Mouse (Mus musculus) midbrain, postnatal 0 days (tissue): ENCODE results near the gene Sec11a. TPM values are rescaled to one million over a fixed set of nuclear protein-coding genes. Genes with fewer than 3 reads are reported as not detected.

Experiments used
- ATAC-seq: fragments of 200-750 bp; cut with Nextera tagmentation; 2 replicates; pipeline ENCODE4 v1.8.0; 2017; ENCODE audit warnings: moderate number of reproducible peaks, mild to moderate bottlenecking, moderate TSS enrichment, moderate library complexity; ENCODE audit not compliant: low FRiP score
- DNase-seq: peaks from one replicate; pipeline ENCODE4 v3.0.0-alpha.2; 2015; ENCODE audit warnings: low spot score
- H3K27ac ChIP-seq: fragments of 300-500 bp; sonication (generic); 2 replicates; pipeline ENCODE4 v1.5.1; 2014; ENCODE audit warnings: low read depth, mild to moderate bottlenecking, low read length, mixed read lengths
- H3K27me3 ChIP-seq: fragments of 300-500 bp; sonication (generic); 2 replicates; pipeline ENCODE4 v1.6.1; 2014; ENCODE audit warnings: low read length, control low read depth, mixed read lengths; ENCODE audit not compliant: insufficient read depth
- H3K36me3 ChIP-seq: fragments of 300-500 bp; sonication (generic); 2 replicates; pipeline ENCODE4 v1.6.1; 2014; ENCODE audit warnings: low read length, control low read depth, mixed read lengths; ENCODE audit not compliant: insufficient read depth
- H3K4me1 ChIP-seq: fragments of 300-500 bp; sonication (generic); 2 replicates; pipeline ENCODE4 v1.6.1; 2014; ENCODE audit warnings: mild to moderate bottlenecking, control low read depth, antibody characterized with exemption, low read length, mixed read lengths; ENCODE audit not compliant: insufficient read depth
- H3K4me2 ChIP-seq: fragments of 300-500 bp; sonication (generic); 2 replicates; pipeline ENCODE4 v1.6.1; 2014; ENCODE audit warnings: low read depth, mild to moderate bottlenecking, low read length, mixed read lengths; ENCODE audit not compliant: poor library complexity, severe bottlenecking
- H3K4me3 ChIP-seq: fragments of 300-500 bp; sonication (generic); 2 replicates; pipeline ENCODE4 v1.5.1; 2014; ENCODE audit warnings: low read depth, mild to moderate bottlenecking, low read length, moderate library complexity
- H3K9ac ChIP-seq: fragments of 300-500 bp; sonication (generic); replicated peaks from 2 replicates; pipeline ENCODE4 v1.6.1; 2014; ENCODE audit warnings: mild to moderate bottlenecking, low read length, moderate library complexity, mixed read lengths; ENCODE audit not compliant: poor library complexity, severe bottlenecking
- H3K9me3 ChIP-seq: fragments of 300-500 bp; sonication (generic); 2 replicates; pipeline ENCODE4 v1.6.1; 2016; ENCODE audit warnings: low read length, control low read depth
- CTCF ChIP-seq: IDR thresholded peaks from 2 replicates; pipeline ENCODE4 v1.5.1; 2016; ENCODE audit warnings: antibody characterized with exemption, mild to moderate bottlenecking
- WGBS: fragments of 180-500 bp; shearing (Covaris S2); extraction: QIAGEN DNeasy Blood & Tissue Kit; methylation state at CpG from one replicate; pipeline ENCODE4 v1.1.7; 2014; 5-methylcytosine and 5-hydroxymethylcytosine counted together
- polyA plus RNA-seq: library from polyadenylated mRNA; unstranded; fragments of >200 nt; fragmentation: Nextera tagmentation; extraction: Ambion mirVana; gene quantifications from 2 replicates; pipeline ENCODE4 v1.2.1, GENCODE M21; 2015
- total RNA-seq: library from RNA; depleted of rRNA; stranded (reverse); fragments of >200 nt; gene quantifications from 2 replicates; pipeline ENCODE4 v1.2.3, GENCODE M21; 2014

The Sec11a gene
- total and polyA plus RNA-seq, 2 experiments from 2014 or later, result 54.5 to 128 TPM

DNA sequence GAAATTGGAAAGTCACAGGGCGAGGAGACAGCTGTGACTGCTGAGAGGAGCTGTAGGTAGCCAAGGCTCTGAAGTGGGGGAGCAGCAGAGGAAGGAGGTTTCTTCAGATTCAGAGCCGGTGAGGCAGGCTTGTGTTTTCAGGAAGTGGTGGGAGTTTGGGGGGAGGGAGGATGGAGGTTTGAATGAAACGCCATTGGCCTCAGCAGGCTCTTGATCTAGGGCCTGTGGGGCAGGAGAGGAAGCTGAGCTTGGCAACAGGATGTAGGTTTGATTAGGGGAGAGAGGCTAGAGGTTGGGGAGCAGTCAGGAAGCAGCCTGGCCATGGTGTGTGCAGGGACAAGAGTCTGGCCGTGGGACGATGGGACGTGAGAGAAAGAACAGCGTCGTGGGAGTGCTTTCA, 82.7 kb downstream of the Sec11a start:
- H3K4me2 ChIP-seq, result no peak overlapping the region

DNA sequence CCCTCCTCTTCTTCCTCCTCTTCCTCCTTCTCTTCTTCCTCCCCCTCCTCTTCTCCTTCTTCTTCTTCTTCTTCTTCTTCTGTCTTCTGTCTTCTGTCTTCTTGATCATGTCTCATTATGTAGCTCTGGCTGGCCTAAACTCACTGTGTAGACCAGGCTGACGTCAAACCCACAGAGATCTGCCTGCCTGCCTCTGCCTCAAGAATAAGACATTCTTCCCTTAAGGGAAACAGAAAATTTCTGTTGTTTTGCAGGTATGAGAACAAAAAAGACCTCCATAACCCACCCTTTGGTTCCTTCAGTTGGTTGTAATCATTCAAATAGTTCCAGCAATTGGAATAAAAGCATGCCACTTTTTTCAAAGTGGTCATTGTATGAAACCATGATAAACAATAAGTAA, 83.4 kb downstream of the Sec11a start:
- Histone ChIP-seq H3K27me3 (no peaks in the 10 kb centered on the region), H3K4me3 (no peak overlapping the region), H3K9ac (no peak overlapping the region), H3K4me2 (no peak overlapping the region), H3K36me3 (peaks cover 24% of the 10 kb centered on the region), H3K4me1 (peaks cover 8% of the 10 kb centered on the region; the same call in 1 of the 2 replicates), H3K27ac (no peak overlapping the region), H3K9me3 (no peaks in the 10 kb centered on the region)
- WGBS, result 63% methylated on average over 1 of the region's 1 CpGs
- no peak for ATAC-seq
- no peak for DNase-seq
- TF ChIP-seq CTCF, result no peak

More for the DNA sequence above, 82.7 kb downstream of the Sec11a start:
- no peak for TF ChIP-seq CTCF
- Histone ChIP-seq H3K27ac (no peak overlapping the region), H3K4me3 (no peak overlapping the region), H3K27me3 (no peaks in the 10 kb centered on the region), H3K4me1 (peaks cover 8% of the 10 kb centered on the region; the same call in 1 of the 2 replicates), H3K9me3 (no peaks in the 10 kb centered on the region), H3K9ac (no peak overlapping the region), H3K36me3 (peaks cover 28% of the 10 kb centered on the region)
- DNase-seq, result no peak
- no peak for ATAC-seq
- 82% methylated on average over 8 of the region's 8 CpGs for WGBS

DNA sequence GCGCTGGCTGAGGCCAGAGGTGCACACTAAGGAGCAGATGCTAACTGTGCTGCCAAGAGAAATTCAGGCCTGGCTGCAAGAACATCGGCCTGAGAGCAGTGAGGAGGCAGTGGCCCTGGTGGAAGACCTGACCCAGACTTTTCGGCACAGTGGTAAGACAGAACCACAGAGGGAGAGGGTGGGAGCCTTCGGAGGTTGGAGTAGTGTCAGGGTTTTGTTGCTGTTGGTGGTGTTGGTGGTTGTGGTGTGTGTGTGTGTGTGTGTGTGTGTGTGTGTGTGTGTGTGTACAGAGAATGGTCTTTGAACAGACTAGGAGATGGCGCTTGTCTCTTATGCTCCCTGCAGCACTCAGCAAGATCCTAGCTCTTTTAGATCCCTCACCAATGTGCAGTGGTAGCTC, 84.1 kb downstream of the Sec11a start:
- 86% methylated on average over 5 of the region's 5 CpGs for WGBS

DNA sequence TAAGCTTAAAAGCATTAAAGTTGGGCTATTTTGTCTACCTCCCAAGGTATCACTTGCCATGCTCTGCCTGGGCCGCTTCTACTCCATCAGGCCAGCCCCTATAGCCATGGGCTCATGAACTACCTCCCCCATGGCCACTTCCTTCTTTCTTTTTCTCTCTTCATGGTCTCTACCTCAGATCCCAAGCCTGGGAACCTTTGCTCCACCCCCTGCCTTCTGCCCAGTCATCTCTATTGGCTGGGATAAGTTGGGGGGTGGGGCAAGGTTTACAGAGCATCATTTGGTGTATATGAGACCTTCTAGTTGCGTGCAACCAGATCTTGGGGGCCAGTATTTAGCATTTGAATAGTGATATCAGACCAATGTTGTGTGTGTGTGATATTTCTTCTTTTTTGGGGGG, 85.1 kb downstream of the Sec11a start:
- peak overlapping the region; percentile 62 for H3K4me2 ChIP-seq
- H3K4me3 ChIP-seq, result peak overlapping the region; percentile 6; the same call in 1 of the 2 replicates
- ATAC-seq (no peak), DNase-seq (no peak)
- H3K27me3 ChIP-seq, result no peaks in the 10 kb centered on the region
- no peaks in the 10 kb centered on the region for H3K9me3 ChIP-seq
- H3K4me1 ChIP-seq, result peaks cover 8% of the 10 kb centered on the region; the same call in 1 of the 2 replicates
- peaks cover 13% of the 10 kb centered on the region for H3K36me3 ChIP-seq
- H3K9ac ChIP-seq, result no peak overlapping the region
- 81% methylated on average over 2 of the region's 2 CpGs for WGBS
- H3K27ac ChIP-seq, result no peak overlapping the region
- TF ChIP-seq CTCF, result no peak

More for the DNA sequence above, 84.1 kb downstream of the Sec11a start:
- ATAC-seq (no peak), DNase-seq (no peak)
- Histone ChIP-seq H3K9ac (no peak overlapping the region), H3K4me3 (no peak overlapping the region), H3K36me3 (peaks cover 21% of the 10 kb centered on the region), H3K27ac (no peak overlapping the region), H3K4me2 (peak overlapping the region; percentile 0), H3K27me3 (no peaks in the 10 kb centered on the region), H3K9me3 (no peaks in the 10 kb centered on the region), H3K4me1 (peaks cover 8% of the 10 kb centered on the region; the same call in 1 of the 2 replicates)
- no peak for TF ChIP-seq CTCF

DNA sequence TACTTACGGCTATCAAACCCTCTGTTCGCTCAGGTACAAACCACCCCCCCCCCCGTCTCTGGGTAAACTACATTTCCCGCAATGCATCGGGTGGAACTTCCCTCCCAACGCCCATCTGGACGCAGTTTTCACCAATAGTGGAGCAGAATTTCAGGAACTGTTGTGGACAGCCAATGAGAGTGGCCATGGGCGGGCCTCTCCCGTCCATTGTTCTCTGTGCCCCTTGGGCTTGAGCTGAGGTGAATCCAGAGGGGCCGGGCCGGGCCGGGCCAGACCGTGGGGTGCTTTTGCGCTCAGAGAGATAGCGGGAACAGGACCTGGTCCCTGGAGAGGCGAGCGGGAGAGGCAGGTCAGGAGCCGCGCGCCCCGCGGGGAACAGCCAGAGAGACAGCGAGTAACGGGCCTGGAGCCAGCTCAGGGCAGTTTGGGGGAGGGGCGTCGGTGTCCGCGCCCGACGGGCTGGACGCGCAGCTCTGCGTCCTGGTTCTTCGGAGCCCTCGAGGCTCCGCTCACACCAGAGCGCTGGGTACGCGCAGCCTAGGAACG, 86.8 kb downstream of the Sec11a start, which contains the start of gene Zscan2:
Zscan2 (plus strand) TSS at position 192 of the 546 bp plus-strand sequence.
- peak; percentile 97 for ATAC-seq
- DNase-seq, result peak; percentile 98
- Histone ChIP-seq H3K9me3 (no peaks in the 10 kb centered on the region), H3K4me2 (peak within 1 kb of the TSS; percentile 62), H3K9ac (peak within 1 kb of the TSS; percentile 74), H3K27ac (peak within 1 kb of the TSS; percentile 75), H3K4me3 (peak within 1 kb of the TSS; percentile 50), H3K4me1 (peaks cover 8% of the 10 kb centered on the region; the same call in 1 of the 2 replicates), H3K36me3 (peaks cover 13% of the 10 kb centered on the region), H3K27me3 (no peaks in the 10 kb centered on the region)
- TF ChIP-seq CTCF, result no peak
- under 1% methylated on average over 38 of the region's 40 CpGs for WGBS

DNA sequence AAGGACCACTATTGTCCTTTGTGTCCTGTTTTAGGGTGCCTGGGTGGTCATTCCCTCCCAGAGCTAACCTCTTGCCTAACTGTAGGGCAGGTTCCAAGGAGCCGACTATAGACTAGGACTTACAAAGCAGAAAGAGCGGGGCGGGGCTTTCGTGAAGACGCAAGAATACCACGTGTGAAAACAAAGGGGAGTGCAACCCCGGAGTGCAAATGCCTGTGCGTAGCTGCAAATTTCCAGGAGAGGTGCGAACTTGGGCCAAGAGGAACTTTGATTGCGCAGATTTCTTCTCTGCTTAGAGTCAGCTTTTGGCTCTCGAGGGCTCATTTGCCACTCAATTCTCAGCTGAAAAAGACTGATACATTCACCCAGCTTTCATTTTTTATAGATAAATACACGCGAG, 87.4 kb downstream of the Sec11a start:
- peak overlapping the region; percentile 44; the same call in 1 of the 2 replicates for H3K9ac ChIP-seq
- no peak for TF ChIP-seq CTCF
- ATAC-seq (peak; percentile 64), DNase-seq (peak; percentile 65)
- no peaks in the 10 kb centered on the region for H3K27me3 ChIP-seq
- H3K27ac ChIP-seq, result no peak overlapping the region
- no peaks in the 10 kb centered on the region for H3K9me3 ChIP-seq
- peaks cover 8% of the 10 kb centered on the region; the same call in 1 of the 2 replicates for H3K4me1 ChIP-seq
- H3K36me3 ChIP-seq, result peaks cover 12% of the 10 kb centered on the region
- under 1% methylated on average over 13 of the region's 13 CpGs for WGBS
- H3K4me2 ChIP-seq, result peak overlapping the region; percentile 62
- peak overlapping the region; percentile 50 for H3K4me3 ChIP-seq
